Mouse (Mus musculus) lung, postnatal 0 days (tissue): ENCODE data around the gene Cdh13. TPM values are rescaled to one million over a fixed set of nuclear protein-coding genes. Genes with fewer than 3 reads are reported as not detected.
A peak's percentile ranks its signal among the peaks of the same experiment; 100 is the strongest.

Source experiments
- ATAC-seq: fragments of 200-750 bp; cut with Nextera tagmentation; 2 replicates; pipeline ENCODE4 v1.8.0; 2017; ENCODE audit warnings: moderate library complexity
- DNase-seq: peaks from one replicate; pipeline ENCODE4 v3.0.0-alpha.2; 2016; ENCODE audit warnings: low spot score
- H3K27ac ChIP-seq: fragments of 300-500 bp; sonication (generic); 2 replicates; pipeline ENCODE4 v1.5.1; 2014; ENCODE audit warnings: antibody characterized with exemption, mild to moderate bottlenecking, low read length, mixed read lengths
- H3K27me3 ChIP-seq: fragments of 300-500 bp; sonication (generic); replicated peaks from 2 replicates; pipeline ENCODE4 v1.6.1; 2014; ENCODE audit warnings: low read length, mixed read lengths; ENCODE audit not compliant: insufficient read depth
- H3K36me3 ChIP-seq: fragments of 300-500 bp; sonication (generic); 2 replicates; pipeline ENCODE4 v1.6.1; 2014; ENCODE audit warnings: low read length, mixed read lengths; ENCODE audit not compliant: insufficient read depth
- H3K4me1 ChIP-seq: fragments of 300-500 bp; sonication (generic); 2 replicates; pipeline ENCODE4 v1.6.1; 2014; ENCODE audit warnings: antibody characterized with exemption, low read depth, low read length, mixed read lengths; ENCODE audit not compliant: insufficient read depth
- H3K4me2 ChIP-seq: fragments of 300-500 bp; sonication (generic); replicated peaks from 2 replicates; pipeline ENCODE4 v1.6.1; 2014; ENCODE audit warnings: low read depth, mild to moderate bottlenecking, low read length, moderate library complexity, mixed read lengths
- H3K4me3 ChIP-seq: fragments of 300-500 bp; sonication (generic); 2 replicates; pipeline ENCODE4 v1.5.1; 2014; ENCODE audit warnings: low read depth, low read length
- H3K9ac ChIP-seq: fragments of 300-500 bp; sonication (generic); replicated peaks from 2 replicates; pipeline ENCODE4 v1.6.1; 2014; ENCODE audit warnings: low read depth, mild to moderate bottlenecking
- H3K9me3 ChIP-seq: fragments of 300-500 bp; sonication (generic); 2 replicates; pipeline ENCODE4 v1.6.1; 2016; ENCODE audit warnings: low read length, mixed read lengths
- CTCF ChIP-seq: IDR thresholded peaks from 2 replicates; pipeline ENCODE4 v1.5.1; 2016; ENCODE audit warnings: antibody characterized with exemption, mild to moderate bottlenecking
- EP300 ChIP-seq: IDR thresholded peaks from 2 replicates; pipeline ENCODE4 v1.6.1; 2016; ENCODE audit warnings: antibody characterized with exemption, mild to moderate bottlenecking, control low read depth
- WGBS: fragments of 180-500 bp; shearing (Covaris S2); extraction: QIAGEN DNeasy Blood & Tissue Kit; methylation state at CpG from one replicate; pipeline ENCODE4 v1.1.7; 2014; 5-methylcytosine and 5-hydroxymethylcytosine counted together
- polyA plus RNA-seq: library from polyadenylated mRNA; unstranded; fragments of >200 nt; fragmentation: Nextera tagmentation; extraction: Ambion mirVana; gene quantifications from 2 replicates; pipeline ENCODE4 v1.2.1, GENCODE M21; 2015

Cdh13 gene
- polyA plus RNA-seq, 1 experiment from 2014 or later: 8.6 TPM

DNA sequence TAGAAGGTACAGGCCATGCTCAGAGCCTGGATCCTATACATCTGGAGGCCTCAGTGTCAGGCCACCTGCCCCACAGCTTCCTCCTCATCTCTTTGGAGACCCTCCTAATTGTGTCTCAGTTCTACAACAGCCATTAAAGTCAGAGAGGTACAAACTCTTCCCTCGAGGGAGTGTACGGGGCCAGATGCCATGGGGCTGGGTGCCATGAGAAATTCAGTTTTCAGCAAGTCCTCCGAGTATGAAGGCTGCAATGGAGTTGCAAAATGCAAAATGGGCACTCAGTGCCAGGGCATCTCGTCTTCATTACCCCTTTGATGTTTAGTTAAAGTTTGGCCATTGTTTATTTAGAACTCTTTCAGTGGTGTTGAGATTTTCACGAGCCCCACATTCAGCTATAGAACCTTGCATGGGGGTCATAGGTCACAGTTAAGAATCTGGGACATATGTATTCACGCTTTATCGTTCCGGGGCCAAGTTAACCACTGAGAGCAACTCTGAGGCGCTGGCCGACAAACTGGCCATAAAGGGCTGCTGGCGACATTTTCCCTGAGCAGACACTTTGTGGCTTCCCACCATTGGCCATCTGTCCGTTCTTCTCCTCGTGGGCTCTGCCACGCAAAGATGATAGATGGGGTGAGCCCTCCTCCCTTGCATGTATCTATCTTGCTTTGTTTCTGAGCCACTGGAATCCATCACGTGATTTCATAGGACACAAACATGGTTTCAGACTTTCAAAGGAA, 681.7 kb downstream of the Cdh13 start:
- H3K36me3 ChIP-seq: no peaks in the 10 kb centered on the region
- no peak overlapping the region for H3K4me3 ChIP-seq
- DNase-seq: no peak
- H3K27me3 ChIP-seq: no peaks in the 10 kb centered on the region
- 47% methylated on average over 15 of the region's 15 CpGs for WGBS
- no peak overlapping the region for H3K4me2 ChIP-seq
- no peaks in the 10 kb centered on the region for H3K4me1 ChIP-seq
- no peak for ATAC-seq
- no peak overlapping the region for H3K9ac ChIP-seq
- no peak for TF ChIP-seq CTCF
- TF ChIP-seq EP300: no peak
- no peak overlapping the region for H3K27ac ChIP-seq
- no peaks in the 10 kb centered on the region for H3K9me3 ChIP-seq

DNA sequence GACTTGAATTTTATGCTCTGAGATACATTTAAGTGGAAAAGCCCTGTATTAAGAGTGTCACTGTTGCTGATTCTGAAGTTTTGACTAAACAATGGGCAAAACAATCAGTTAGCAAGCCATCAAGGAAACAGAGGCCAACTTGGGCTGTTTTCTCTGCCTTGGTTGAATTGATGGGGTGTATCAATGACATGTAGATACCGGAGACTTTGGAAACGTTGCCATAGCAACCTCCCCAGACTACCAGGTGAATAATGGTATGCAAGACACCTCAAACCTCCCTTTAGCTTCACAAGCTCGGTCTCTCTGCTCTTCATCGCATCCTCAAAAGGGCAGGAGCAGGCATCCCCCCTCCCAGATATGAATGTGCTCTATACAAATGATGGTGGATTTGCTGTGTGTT, 685.4 kb downstream of the Cdh13 start:
- Histone ChIP-seq H3K9me3 (no peaks in the 10 kb centered on the region), H3K4me1 (no peaks in the 10 kb centered on the region), H3K9ac (no peak overlapping the region), H3K27ac (no peak overlapping the region), H3K4me2 (no peak overlapping the region), H3K4me3 (no peak overlapping the region), H3K27me3 (no peaks in the 10 kb centered on the region), H3K36me3 (no peaks in the 10 kb centered on the region)
- TF ChIP-seq EP300: no peak
- TF ChIP-seq CTCF: no peak
- 51% methylated on average over 4 of the region's 4 CpGs for whole genome bisulfite sequencing
- DNase-seq (no peak), ATAC-seq (no peak)

DNA sequence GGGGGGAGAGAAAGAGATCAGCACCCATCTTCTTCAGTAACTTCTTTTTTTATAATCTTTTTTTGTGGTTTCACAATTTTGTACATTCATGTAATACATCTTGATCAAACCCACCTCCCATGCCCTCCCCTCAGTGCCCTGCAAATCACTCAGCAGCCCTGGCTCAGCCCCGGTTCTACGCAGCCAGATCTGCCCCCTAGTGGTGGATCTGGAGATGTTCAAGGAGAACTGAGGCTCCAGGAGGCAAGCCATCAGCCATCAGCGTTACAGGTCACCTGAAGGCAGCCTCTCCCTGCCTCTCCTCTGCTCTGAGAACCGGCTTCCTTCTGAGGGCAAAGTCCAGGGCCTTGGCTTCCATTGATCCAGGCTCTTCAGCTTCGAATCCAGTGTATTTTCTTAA, 696.3 kb downstream of the Cdh13 start:
- Histone ChIP-seq H3K4me3 (no peak overlapping the region), H3K27ac (no peak overlapping the region), H3K9ac (no peak overlapping the region), H3K36me3 (no peaks in the 10 kb centered on the region), H3K27me3 (no peaks in the 10 kb centered on the region), H3K4me2 (no peak overlapping the region), H3K9me3 (no peaks in the 10 kb centered on the region), H3K4me1 (no peaks in the 10 kb centered on the region)
- WGBS: 16% methylated on average over 5 of the region's 5 CpGs
- TF ChIP-seq EP300: no peak
- peak; percentile 57 for TF ChIP-seq CTCF
- peak; percentile 9 for DNase-seq
- no peak for ATAC-seq

DNA sequence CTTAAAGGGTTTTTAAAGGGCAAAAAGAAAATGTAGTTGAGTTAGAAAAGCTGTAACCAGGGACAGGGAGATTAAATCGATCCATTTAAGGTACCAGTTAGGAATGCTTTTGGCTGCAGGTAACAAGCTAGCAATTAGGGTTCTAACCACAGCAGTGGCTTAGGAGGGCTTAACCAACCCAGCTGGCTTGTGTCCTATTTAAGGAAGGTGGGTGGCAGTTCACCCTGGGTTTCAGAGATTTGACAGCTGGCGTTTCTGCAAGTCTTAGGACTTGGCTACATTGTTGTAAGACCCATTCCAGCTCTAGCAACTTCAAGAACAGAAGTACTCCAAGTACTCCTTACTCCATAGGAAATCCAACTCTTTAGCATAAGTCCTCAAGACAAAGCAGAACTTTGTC, 700.2 kb downstream of the Cdh13 start:
- Histone ChIP-seq H3K36me3 (no peaks in the 10 kb centered on the region), H3K4me1 (no peaks in the 10 kb centered on the region), H3K27ac (no peak overlapping the region), H3K4me3 (no peak overlapping the region), H3K4me2 (no peak overlapping the region), H3K9ac (no peak overlapping the region), H3K9me3 (no peaks in the 10 kb centered on the region), H3K27me3 (no peaks in the 10 kb centered on the region)
- TF ChIP-seq CTCF: no peak
- no peak for TF ChIP-seq EP300
- ATAC-seq: no peak
- no peak for DNase-seq
- WGBS: 75% methylated on average over 2 of the region's 2 CpGs

DNA sequence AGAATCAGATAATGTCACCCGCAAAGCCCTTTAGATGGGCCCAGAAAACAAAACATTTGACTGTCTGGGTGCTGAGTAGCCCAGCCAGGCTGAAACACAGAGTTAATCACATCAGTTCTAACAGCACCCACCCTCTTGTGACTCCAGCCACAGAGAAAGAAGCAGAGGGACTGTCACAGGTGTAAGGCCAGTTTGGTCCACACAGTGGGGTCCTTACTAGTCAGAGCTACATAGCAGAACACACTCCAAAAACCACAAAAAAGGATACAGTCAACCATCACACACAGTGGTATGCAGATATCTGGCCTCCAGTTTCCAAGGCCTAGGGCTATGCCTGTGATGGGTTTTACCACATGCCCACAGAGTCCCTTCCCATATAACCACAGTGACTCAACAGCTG, 703.3 kb downstream of the Cdh13 start:
- no peaks in the 10 kb centered on the region for H3K36me3 ChIP-seq
- no peak overlapping the region for H3K4me3 ChIP-seq
- DNase-seq (no peak), ATAC-seq (no peak)
- H3K27ac ChIP-seq: no peak overlapping the region
- H3K4me1 ChIP-seq: no peaks in the 10 kb centered on the region
- no peaks in the 10 kb centered on the region for H3K9me3 ChIP-seq
- H3K27me3 ChIP-seq: no peaks in the 10 kb centered on the region
- H3K4me2 ChIP-seq: no peak overlapping the region
- TF ChIP-seq EP300 (no peak), CTCF (no peak)
- WGBS: 60% methylated on average over 1 of the region's 1 CpGs
- H3K9ac ChIP-seq: no peak overlapping the region

DNA sequence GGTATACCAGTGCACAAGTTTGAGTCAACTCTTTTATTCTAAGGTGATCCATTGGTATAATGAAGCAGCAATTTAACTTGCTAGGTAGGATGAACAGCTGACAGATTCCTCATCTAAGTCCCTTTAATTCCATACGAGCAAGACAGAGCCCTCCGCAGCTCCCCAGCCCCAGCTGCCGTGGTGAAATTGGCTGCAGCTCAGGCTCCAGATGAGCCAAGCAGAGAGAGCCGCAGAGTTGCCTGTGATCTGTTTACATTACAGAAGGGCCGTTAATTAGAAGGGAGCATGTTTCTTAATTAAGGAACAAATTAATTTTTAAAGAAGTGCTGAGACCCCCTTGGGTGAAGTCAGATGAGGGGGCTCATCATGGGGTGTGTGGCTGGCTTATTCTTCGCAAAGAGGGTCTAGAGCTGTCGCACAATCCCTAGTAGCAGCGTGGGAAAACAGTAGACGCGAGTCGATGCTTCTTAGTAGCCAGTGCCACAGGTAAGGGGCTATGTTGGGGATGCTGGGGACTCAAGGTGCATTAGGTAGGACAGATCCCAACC, 712.2 kb downstream of the Cdh13 start:
- Histone ChIP-seq H3K4me2 (no peak overlapping the region), H3K27me3 (no peaks in the 10 kb centered on the region), H3K36me3 (no peaks in the 10 kb centered on the region), H3K4me3 (no peak overlapping the region), H3K4me1 (no peaks in the 10 kb centered on the region), H3K9ac (no peak overlapping the region), H3K9me3 (no peaks in the 10 kb centered on the region), H3K27ac (no peak overlapping the region)
- TF ChIP-seq CTCF: no peak
- no peak for TF ChIP-seq EP300
- DNase-seq (peak; percentile 11), ATAC-seq (no peak)
- 75% methylated on average over 11 of the region's 11 CpGs for WGBS
